In the genomic region with DNA sequence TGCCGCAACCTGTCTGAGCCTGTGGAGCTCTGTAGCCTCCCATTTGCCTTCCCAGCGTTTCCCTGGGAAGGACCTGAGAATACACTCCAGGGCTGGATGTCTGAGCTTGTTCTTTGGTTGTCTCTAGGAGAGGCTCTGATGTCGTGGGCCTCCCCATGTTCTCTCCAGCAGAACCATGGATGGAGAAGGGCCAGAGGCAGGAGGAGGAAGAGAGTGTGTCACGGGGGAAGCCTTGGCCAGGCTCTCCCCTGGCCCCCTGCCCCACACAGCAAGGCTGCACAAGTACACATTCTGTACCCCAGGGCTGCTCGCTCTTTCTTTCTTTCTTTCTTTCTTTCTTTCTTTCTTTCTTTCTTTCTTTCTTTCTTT, we compare ENCODE assay signal across 10 mouse cellular contexts.
DNase-seq lines count a peak whose midpoint lies in the region; ATAC-seq and TF ChIP-seq lines count a peak whose summit lies in the region.
"Had no signal": no experiment of that assay in that cellular context is flagged by ENCODE, and none has a peak within 500 bp of the region (broad histone marks: within the 10 kb centered on the region; RNA-seq: fewer than 3 reads in every experiment).

No protein-coding gene starts in this region.

- intact Hi-C loops in heart, adult 2 months (cut with DNase I), result loop anchor here (5.0 kb wide), 1 partner anchor 119 kb away; no protein-coding TSS in a partner anchor

- no peak for TF ChIP-seq CTCF in heart, adult 2 months (IDR thresholded peaks at IDR 0.05)

- H3K4me2 ChIP-seq in hindbrain, embryonic 15.5 days, result no peak overlapping the region
- no peak overlapping the region for H3K4me2 ChIP-seq in stomach, embryonic 16.5 days (ENCODE audit: low read depth, low read length)

- H3K27ac ChIP-seq in heart, adult 2 months, result peak overlapping the region; percentile 97
- H3K27ac ChIP-seq in hindbrain, embryonic 15.5 days (replicated peaks), result peak overlapping the region; percentile 94
- H3K27ac ChIP-seq in stomach, embryonic 16.5 days (ENCODE audit: low read length), result peak overlapping the region; percentile 100

- no peaks in the 10 kb centered on the region for H3K9me3 ChIP-seq in hindbrain, embryonic 15.5 days
- no peaks in the 10 kb centered on the region for H3K9me3 ChIP-seq in stomach, embryonic 16.5 days (replicated peaks; ENCODE audit: control insufficient read depth, low read length)
- H3K9me3 ChIP-seq: megakaryocyte, embryonic 14.5 days had no signal

- H3K4me1 ChIP-seq in heart, adult 2 months (ENCODE audit: control insufficient read depth, insufficient read depth, low read length), result peaks cover 30% of the 10 kb centered on the region
- H3K4me1 ChIP-seq in hindbrain, embryonic 15.5 days (replicated peaks), result peaks cover 62% of the 10 kb centered on the region
- peaks cover 57% of the 10 kb centered on the region for H3K4me1 ChIP-seq in stomach, embryonic 16.5 days (ENCODE audit: control insufficient read depth, insufficient read depth, low read length)

- no peaks in the 10 kb centered on the region for H3K27me3 ChIP-seq in heart, adult 2 months (ENCODE audit: control insufficient read depth, insufficient read depth, low read length)
- H3K27me3 ChIP-seq in hindbrain, embryonic 15.5 days, result no peaks in the 10 kb centered on the region
- no peaks in the 10 kb centered on the region for H3K27me3 ChIP-seq in stomach, embryonic 16.5 days (ENCODE audit: control insufficient read depth, insufficient read depth, low read length)
- H3K27me3 ChIP-seq: megakaryocyte, embryonic 14.5 days had no signal

- peak in 1 of 2 experiments; percentile 66 for DNase-seq in heart, adult 2 months
- no peak for DNase-seq in heart, adult 8-10 months (ENCODE audit: low spot score)
- peak; percentile 38 for DNase-seq in right cerebral cortex, postnatal 4 days
- DNase-seq in right cerebral cortex, postnatal 36 days (ENCODE audit: low spot score in 2 of 2), result no peak
- no peak for DNase-seq in layer of hippocampus, postnatal 25 days (ENCODE audit: extremely low spot score in 1 of 2, low spot score in 1 of 2)
- DNase-seq in adrenal gland, adult 8-10 months, result no peak
- DNase-seq: thymus, postnatal 4 days had no signal

- no peak overlapping the region for H3K9ac ChIP-seq in heart, adult 2 months (ENCODE audit: low read depth, low read length)
- H3K9ac ChIP-seq in hindbrain, embryonic 15.5 days, result 0 out of 2 replicates have a peak overlapping the region, but pooled peaks have one; percentile 6
- peak overlapping the region; percentile 66 for H3K9ac ChIP-seq in stomach, embryonic 16.5 days (ENCODE audit: low read length)

- H3K4me3 ChIP-seq in heart, adult 2 months, result no peak overlapping the region
- no peak overlapping the region for H3K4me3 ChIP-seq in hindbrain, embryonic 15.5 days
- H3K4me3 ChIP-seq in stomach, embryonic 16.5 days (replicated peaks; ENCODE audit: low read length), result no peak overlapping the region
- H3K4me3 ChIP-seq: megakaryocyte, embryonic 14.5 days had no signal

- no peak for TF ChIP-seq EP300 in heart, adult 2 months (IDR thresholded peaks at IDR 0.05; ENCODE audit: insufficient read depth, low read depth, low read length)

- H3K79me2 ChIP-seq in heart, adult 2 months (replicated peaks; ENCODE audit: control insufficient read depth, insufficient read depth, low read length), result no peaks in the 10 kb centered on the region

- 31% methylated on average over 5 of the region's 5 CpGs for WGBS in heart, adult 2 months
- WGBS in hindbrain, embryonic 15.5 days, result 49% methylated on average over 5 of the region's 5 CpGs
- WGBS in stomach, embryonic 16.5 days, result 59% methylated on average over 5 of the region's 5 CpGs

- TF ChIP-seq POLR2A in heart, adult 2 months (IDR thresholded peaks at IDR 0.05; ENCODE audit: insufficient read depth, low read depth, low read length), result no peak

- no peak for ATAC-seq in hindbrain, embryonic 15.5 days (ENCODE audit: low FRiP score, low read depth)
- ATAC-seq in stomach, embryonic 16.5 days (ENCODE audit: insufficient read depth, low FRiP score), result no peak

- H3K36me3 ChIP-seq in heart, adult 2 months (ENCODE audit: control insufficient read depth, insufficient read depth, low read length), result no peaks in the 10 kb centered on the region
- H3K36me3 ChIP-seq in hindbrain, embryonic 15.5 days, result no peaks in the 10 kb centered on the region
- H3K36me3 ChIP-seq in stomach, embryonic 16.5 days (ENCODE audit: control insufficient read depth, insufficient read depth, low read length), result no peaks in the 10 kb centered on the region
